In genomic region chr12:112853050-112853729, GRCm38 (mm10) we compare ENCODE assay signal across 22 mouse cellular contexts. TPM values are rescaled to one million over a fixed set of nuclear protein-coding genes. Genes with fewer than 3 reads are reported as not detected.
DNase-seq lines count a peak whose midpoint lies in the region; ATAC-seq lines count a peak whose summit lies in the region.
"Had no signal": no experiment of that assay in that cellular context is flagged by ENCODE, and none has a peak within 500 bp of the region (broad histone marks: within the 10 kb centered on the region; RNA-seq: fewer than 3 reads in every experiment).

No protein-coding gene starts in this region.

- peak; percentile 50 for ATAC-seq in CD4-positive, CD25-positive, alpha-beta regulatory T cell, adult 4 months
- peak; percentile 44 for ATAC-seq in inflammation-experienced regulatory T-cells, adult 6 months
- ATAC-seq in granulocyte monocyte progenitor cell, adult 5-6 weeks (replicated peaks; ENCODE audit: poor library complexity, severe bottlenecking), result no peak
- ATAC-seq: forebrain, embryonic 13.5 days; Patski had no signal

- peak; percentile 26 for DNase-seq in right cerebral cortex, adult 18-20 months
- no peak for DNase-seq in right cerebral cortex, postnatal 10 days (ENCODE audit: low spot score in 2 of 2)
- peak; percentile 37 for DNase-seq in NIH3T3 (ENCODE audit: low read depth)
- DNase-seq in cerebellum, postnatal 10 days, result no peak
- DNase-seq: adrenal gland, postnatal 14 days; cerebellum, adult 11-12 months; cerebellum, postnatal 25 days; embryo, embryonic 11 days; gastrocnemius, postnatal 25 days; kidney, adult 11 months; layer of hippocampus, postnatal 36 days; midbrain, embryonic 14.5 days; right cerebral cortex, postnatal 4 days; thymus, adult 2 months had no signal

RNA-seq across cellular contexts. Expression of gene Gpr132, which starts 14.8 kb away (rescaled TPM):
- polyA plus RNA-seq in CD4-positive, CD25-positive, alpha-beta regulatory T cell, adult 4 months (2017; shearing (Covaris generic)), result 100 to 1,000 TPM in 1 of 2 experiments, 10 to 100 TPM in 1; 79.5 to 107 TPM
- 10 to 100 TPM; 71.4 to 79.0 (median 77.8) TPM for polyA plus RNA-seq in inflammation-experienced regulatory T-cells, adult 6 months (2017; shearing (Covaris generic))
- 10.4 and 20.5 TPM in 2 replicates for total RNA-seq in granulocyte monocyte progenitor cell, adult 5-6 weeks (2014; fragmentation: Nextera tagmentation)
- 5.8 and 6.2 TPM in 2 replicates for total RNA-seq in granulocyte monocyte progenitor cell, adult 5-6 weeks (2017)
- total RNA-seq: layer of hippocampus, adult 2 months; layer of hippocampus, postnatal 36 days; left cerebral cortex, postnatal 25 days had no signal
- polyA plus RNA-seq: forebrain, embryonic 13.5 days; hindbrain, embryonic 12.5 days; Patski had no signal

RNA-seq across cellular contexts. Expression of gene Cdca4, which starts 24.0 kb away (rescaled TPM):
- 10 to 100 TPM; 70.5 to 85.8 TPM for polyA plus RNA-seq in CD4-positive, CD25-positive, alpha-beta regulatory T cell, adult 4 months (2017; shearing (Covaris generic))
- 10 to 100 TPM; 67.6 to 86.3 (median 83.9) TPM for polyA plus RNA-seq in inflammation-experienced regulatory T-cells, adult 6 months (2017; shearing (Covaris generic))
- 65.6 and 66.5 TPM in 2 replicates for total RNA-seq in granulocyte monocyte progenitor cell, adult 5-6 weeks (2014; fragmentation: Nextera tagmentation)
- total RNA-seq in granulocyte monocyte progenitor cell, adult 5-6 weeks (2017), result 61.9 and 64.3 TPM in 2 replicates

RNA-seq across cellular contexts. Expression of gene Clba1, which starts 44.5 kb away (rescaled TPM):
- polyA plus RNA-seq in CD4-positive, CD25-positive, alpha-beta regulatory T cell, adult 4 months (2017; shearing (Covaris generic)), result under 1 TPM in 1 of 2 experiments, not detected in 1; 0.22 TPM
- under 1 TPM in 2 of 3 experiments, not detected in 1; 0.33 to 0.50 TPM for polyA plus RNA-seq in inflammation-experienced regulatory T-cells, adult 6 months (2017; shearing (Covaris generic))
- total RNA-seq in granulocyte monocyte progenitor cell, adult 5-6 weeks (2014; fragmentation: Nextera tagmentation), result 1.7 and 2.4 TPM in 2 replicates
- total RNA-seq in granulocyte monocyte progenitor cell, adult 5-6 weeks (2017), result 0.30 and 1.2 TPM in 2 replicates

RNA-seq across cellular contexts. Expression of gene Ahnak2, which starts 50.7 kb away (rescaled TPM):
- polyA plus RNA-seq in CD4-positive, CD25-positive, alpha-beta regulatory T cell, adult 4 months (2017; shearing (Covaris generic)), result not detected
- polyA plus RNA-seq in inflammation-experienced regulatory T-cells, adult 6 months (2017; shearing (Covaris generic)), result not detected
- not detected in 2 replicates for total RNA-seq in granulocyte monocyte progenitor cell, adult 5-6 weeks (2014; fragmentation: Nextera tagmentation)
- not detected in 2 replicates for total RNA-seq in granulocyte monocyte progenitor cell, adult 5-6 weeks (2017)

Comparison
In these comparisons a context has a peak if more than half of its experiments do, and no peak if none do; other contexts are left out.
1. DNase-seq: peak in right cerebral cortex, adult 18-20 months (single experiment) and NIH3T3 (single experiment); none in right cerebral cortex, postnatal 10 days (0 of 2) and cerebellum, postnatal 10 days (0 of 2).